Mouse (Mus musculus): ENCODE measurements at regions not wholly inside any gene's neighbourhood (a gene's known extent, or its start where the extent isn't known, plus 50 kb on each side); places are given as distances from the start of the nearest gene placed in this dataset.

GRCm38 (mm10) chrX:9738904-9739303 is 76.1 kb upstream of the Dynlt3 start:
- Histone ChIP-seq H3K36me3 (ENCODE audit: control insufficient read depth, insufficient read depth, low read length) (no peaks in the 10 kb centered on the region), H3K27me3 (ENCODE audit: control insufficient read depth, insufficient read depth, low read depth, low read length) (no peaks in the 10 kb centered on the region), H3K4me1 (ENCODE audit: control insufficient read depth, insufficient read depth, low read length) (no peaks in the 10 kb centered on the region), H3K4me2 (ENCODE audit: low read length) (no peak overlapping the region), H3K4me3 (ENCODE audit: low read depth, low read length) (no peak overlapping the region), H3K9me3 (replicated peaks; ENCODE audit: control insufficient read depth, low read length, poor library complexity, severe bottlenecking) (no peaks in the 10 kb centered on the region), H3K27ac (ENCODE audit: low read length) (no peak overlapping the region), H3K9ac (ENCODE audit: low read depth, low read length) (no peak overlapping the region)
- 91% methylated on average over 2 of the region's 2 CpGs for WGBS
- ATAC-seq: no peak

GRCm38 (mm10) chrX:9742518-9742917 is 79.7 kb upstream of the Dynlt3 start:
- Histone ChIP-seq H3K4me2 (ENCODE audit: low read length) (no peak overlapping the region), H3K9me3 (replicated peaks; ENCODE audit: control insufficient read depth, low read length, poor library complexity, severe bottlenecking) (no peaks in the 10 kb centered on the region), H3K27ac (ENCODE audit: low read length) (no peak overlapping the region), H3K9ac (ENCODE audit: low read depth, low read length) (no peak overlapping the region), H3K4me1 (ENCODE audit: control insufficient read depth, insufficient read depth, low read length) (no peaks in the 10 kb centered on the region), H3K27me3 (ENCODE audit: control insufficient read depth, insufficient read depth, low read depth, low read length) (no peaks in the 10 kb centered on the region), H3K36me3 (ENCODE audit: control insufficient read depth, insufficient read depth, low read length) (no peaks in the 10 kb centered on the region), H3K4me3 (ENCODE audit: low read depth, low read length) (no peak overlapping the region)
- no peak for ATAC-seq
- 76% methylated on average over 3 of the region's 3 CpGs for WGBS

GRCm38 (mm10) chrX:9747305-9747938 is 84.6 kb upstream of the Dynlt3 start:
- no peaks in the 10 kb centered on the region for H3K9me3 ChIP-seq (replicated peaks; ENCODE audit: control insufficient read depth, low read length, poor library complexity, severe bottlenecking)
- 0 out of 2 replicates have a peak overlapping the region, but pooled peaks have one; percentile 30 for H3K9ac ChIP-seq (ENCODE audit: low read depth, low read length)
- H3K4me2 ChIP-seq (ENCODE audit: low read length): peak overlapping the region; percentile 60
- peak; percentile 62; the same call in 1 of the 2 replicates for ATAC-seq
- H3K4me1 ChIP-seq (ENCODE audit: control insufficient read depth, insufficient read depth, low read length): no peaks in the 10 kb centered on the region
- WGBS: 20% methylated on average over 19 of the region's 27 CpGs
- H3K36me3 ChIP-seq (ENCODE audit: control insufficient read depth, insufficient read depth, low read length): no peaks in the 10 kb centered on the region
- H3K27ac ChIP-seq (ENCODE audit: low read length): no peak overlapping the region
- no peaks in the 10 kb centered on the region for H3K27me3 ChIP-seq (ENCODE audit: control insufficient read depth, insufficient read depth, low read depth, low read length)
- peak overlapping the region; percentile 34 for H3K4me3 ChIP-seq (ENCODE audit: low read depth, low read length)

- Histone ChIP-seq H3K4me2 (ENCODE audit: low read length) (no peak overlapping the region), H3K4me3 (ENCODE audit: low read depth, low read length) (no peak overlapping the region), H3K27ac (ENCODE audit: low read length) (no peak overlapping the region), H3K4me1 (ENCODE audit: control insufficient read depth, insufficient read depth, low read length) (no peaks in the 10 kb centered on the region), H3K27me3 (ENCODE audit: control insufficient read depth, insufficient read depth, low read depth, low read length) (no peaks in the 10 kb centered on the region), H3K36me3 (ENCODE audit: control insufficient read depth, insufficient read depth, low read length) (no peaks in the 10 kb centered on the region), H3K9me3 (replicated peaks; ENCODE audit: control insufficient read depth, low read length, poor library complexity, severe bottlenecking) (no peaks in the 10 kb centered on the region), H3K9ac (ENCODE audit: low read depth, low read length) (no peak overlapping the region)
- no peak for ATAC-seq
- 61% methylated on average over 5 of the region's 5 CpGs for WGBS
These were observed 90.3 kb upstream of the Dynlt3 start for GRCm38 (mm10) chrX:9752954-9753572.

DNA sequence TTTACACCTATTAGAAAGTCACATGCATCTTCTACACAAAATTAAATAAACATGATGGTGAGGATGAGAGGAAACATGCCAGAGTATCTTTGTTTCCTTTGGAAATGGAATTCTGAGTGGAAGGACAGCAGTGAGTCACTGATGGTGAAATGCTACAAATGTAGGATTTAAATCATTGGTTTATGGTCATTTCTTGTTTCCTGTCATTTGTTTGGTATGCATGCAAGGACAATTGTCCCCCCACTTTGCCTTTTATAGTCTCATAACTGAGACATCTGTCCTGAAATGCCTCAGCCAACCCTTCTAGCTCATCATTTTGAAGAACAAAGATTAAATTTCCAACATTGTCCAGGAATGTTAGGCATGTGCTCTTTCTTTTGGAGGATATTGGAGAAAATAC is 77.2 kb upstream of the Hypm start:
- no peak overlapping the region for H3K4me3 ChIP-seq (ENCODE audit: low read depth, low read length)
- no peaks in the 10 kb centered on the region for H3K4me1 ChIP-seq (ENCODE audit: control insufficient read depth, insufficient read depth, low read length)
- no peak overlapping the region for H3K9ac ChIP-seq (ENCODE audit: low read depth, low read length)
- no peak overlapping the region for H3K4me2 ChIP-seq (ENCODE audit: low read length)
- no peaks in the 10 kb centered on the region for H3K36me3 ChIP-seq (ENCODE audit: control insufficient read depth, insufficient read depth, low read length)
- H3K27ac ChIP-seq (ENCODE audit: low read length): no peak overlapping the region
- H3K9me3 ChIP-seq (replicated peaks; ENCODE audit: control insufficient read depth, low read length, poor library complexity, severe bottlenecking): no peaks in the 10 kb centered on the region
- H3K27me3 ChIP-seq (ENCODE audit: control insufficient read depth, insufficient read depth, low read depth, low read length): no peaks in the 10 kb centered on the region
- ATAC-seq: no peak

GRCm38 (mm10) chrX:9777498-9777897 is 69.2 kb upstream of the Hypm start:
- Histone ChIP-seq H3K9me3 (replicated peaks; ENCODE audit: control insufficient read depth, low read length, poor library complexity, severe bottlenecking) (no peaks in the 10 kb centered on the region), H3K4me1 (ENCODE audit: control insufficient read depth, insufficient read depth, low read length) (no peaks in the 10 kb centered on the region), H3K4me2 (ENCODE audit: low read length) (no peak overlapping the region), H3K36me3 (ENCODE audit: control insufficient read depth, insufficient read depth, low read length) (no peaks in the 10 kb centered on the region), H3K9ac (ENCODE audit: low read depth, low read length) (no peak overlapping the region), H3K27ac (ENCODE audit: low read length) (no peak overlapping the region), H3K4me3 (ENCODE audit: low read depth, low read length) (no peak overlapping the region), H3K27me3 (ENCODE audit: control insufficient read depth, insufficient read depth, low read depth, low read length) (no peaks in the 10 kb centered on the region)
- ATAC-seq: no peak
- WGBS: 79% methylated on average over 4 of the region's 4 CpGs

DNA sequence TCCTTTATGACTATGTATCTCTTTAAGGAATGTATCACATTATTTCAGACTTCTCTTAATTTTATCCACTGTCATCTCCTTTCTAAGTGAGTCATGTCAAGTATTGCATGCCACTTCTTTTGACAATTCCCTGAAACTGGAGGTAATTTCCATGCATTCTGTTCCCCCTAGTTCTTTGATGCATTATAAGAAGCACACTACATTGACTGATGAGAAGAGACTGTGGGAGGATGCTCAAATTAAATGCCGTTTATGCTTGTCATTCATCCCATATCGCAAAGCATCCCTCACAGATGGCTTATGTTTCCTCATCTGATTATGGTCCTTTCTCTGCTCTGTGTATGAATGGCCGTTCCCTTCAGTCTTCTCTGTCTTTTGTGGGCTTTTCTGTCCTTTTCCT is 57.2 kb upstream of the Hypm start:
- no peak overlapping the region for H3K4me2 ChIP-seq (ENCODE audit: low read length)
- no peaks in the 10 kb centered on the region for H3K9me3 ChIP-seq (replicated peaks; ENCODE audit: control insufficient read depth, low read length, poor library complexity, severe bottlenecking)
- no peak overlapping the region for H3K27ac ChIP-seq (ENCODE audit: low read length)
- H3K4me3 ChIP-seq (ENCODE audit: low read depth, low read length): no peak overlapping the region
- H3K27me3 ChIP-seq (ENCODE audit: control insufficient read depth, insufficient read depth, low read depth, low read length): no peaks in the 10 kb centered on the region
- no peaks in the 10 kb centered on the region for H3K36me3 ChIP-seq (ENCODE audit: control insufficient read depth, insufficient read depth, low read length)
- no peak overlapping the region for H3K9ac ChIP-seq (ENCODE audit: low read depth, low read length)
- H3K4me1 ChIP-seq (ENCODE audit: control insufficient read depth, insufficient read depth, low read length): no peaks in the 10 kb centered on the region
- 44% methylated on average over 3 of the region's 3 CpGs for WGBS
- ATAC-seq: no peak
